Mouse (Mus musculus): Measurements from ENCODE around the gene Btbd7. TPM values are rescaled to one million over a fixed set of nuclear protein-coding genes. Genes with fewer than 3 reads are reported as not detected.

Gene Btbd7
- 14.7 and 17.1 TPM in 2 replicates for polyA plus RNA-seq (2015; fragmentation: Nextera tagmentation; extraction: Ambion mirVana)

GRCm38 (mm10) chr12:102878031-102878823 is at the start of gene Btbd7:
TSS of gene Btbd7 (minus strand) at chr12:102878471.
- Histone ChIP-seq H3K27me3 (replicated peaks; ENCODE audit: insufficient read depth, low read length) (no peaks in the 10 kb centered on the region), H3K27ac (ENCODE audit: low read length) (peak within 1 kb of the TSS; percentile 99), H3K4me2 (replicated peaks; ENCODE audit: low read depth, low read length) (peak within 1 kb of the TSS; percentile 73), H3K9me3 (ENCODE audit: low read length) (no peaks in the 10 kb centered on the region), H3K36me3 (ENCODE audit: insufficient read depth, low read length) (no peaks in the 10 kb centered on the region), H3K9ac (replicated peaks; ENCODE audit: low read depth) (peak within 1 kb of the TSS; percentile 88), H3K4me1 (ENCODE audit: insufficient read depth, low read depth, low read length) (peaks cover 9% of the 10 kb centered on the region; the same call in 1 of the 2 replicates), H3K4me3 (ENCODE audit: low read depth, low read length) (peak within 1 kb of the TSS; percentile 97)
- under 1% methylated on average over 76 of the region's 95 CpGs for WGBS
- ATAC-seq: peak; percentile 95
- DNase-seq (ENCODE audit: low spot score): peak; percentile 99
- TF ChIP-seq CTCF (IDR thresholded peaks at IDR 0.05) (no peak), EP300 (IDR thresholded peaks at IDR 0.05) (0 out of 2 replicates have a peak, but pooled peaks have one; percentile 63)

GRCm38 (mm10) chr12:102916073-102916472 is 37.8 kb upstream of the Btbd7 start:
- DNase-seq (ENCODE audit: low spot score) (no peak), ATAC-seq (no peak)
- Histone ChIP-seq H3K36me3 (ENCODE audit: insufficient read depth, low read length) (no peaks in the 10 kb centered on the region), H3K9ac (replicated peaks; ENCODE audit: low read depth) (no peak overlapping the region), H3K4me2 (replicated peaks; ENCODE audit: low read depth, low read length) (no peak overlapping the region), H3K27ac (ENCODE audit: low read length) (no peak overlapping the region), H3K4me1 (ENCODE audit: insufficient read depth, low read depth, low read length) (no peaks in the 10 kb centered on the region), H3K27me3 (replicated peaks; ENCODE audit: insufficient read depth, low read length) (no peaks in the 10 kb centered on the region), H3K9me3 (ENCODE audit: low read length) (no peaks in the 10 kb centered on the region), H3K4me3 (ENCODE audit: low read depth, low read length) (no peak overlapping the region)
- TF ChIP-seq EP300 (IDR thresholded peaks at IDR 0.05) (no peak), CTCF (IDR thresholded peaks at IDR 0.05) (no peak)
- 93% methylated on average over 2 of the region's 2 CpGs for WGBS

- H3K27me3 ChIP-seq (replicated peaks; ENCODE audit: insufficient read depth, low read length): no peaks in the 10 kb centered on the region
- no peak overlapping the region for H3K27ac ChIP-seq (ENCODE audit: low read length)
- no peaks in the 10 kb centered on the region for H3K4me1 ChIP-seq (ENCODE audit: insufficient read depth, low read depth, low read length)
- WGBS: 39% methylated on average over 3 of the region's 3 CpGs
- H3K4me2 ChIP-seq (replicated peaks; ENCODE audit: low read depth, low read length): no peak overlapping the region
- no peaks in the 10 kb centered on the region for H3K9me3 ChIP-seq (ENCODE audit: low read length)
- no peak for DNase-seq (ENCODE audit: low spot score)
- ATAC-seq: no peak
- no peak overlapping the region for H3K9ac ChIP-seq (replicated peaks; ENCODE audit: low read depth)
- no peak for TF ChIP-seq CTCF (IDR thresholded peaks at IDR 0.05)
- no peak for TF ChIP-seq EP300 (IDR thresholded peaks at IDR 0.05)
- no peak overlapping the region for H3K4me3 ChIP-seq (ENCODE audit: low read depth, low read length)
- H3K36me3 ChIP-seq (ENCODE audit: insufficient read depth, low read length): no peaks in the 10 kb centered on the region
Observed at GRCm38 (mm10) chr12:102908191-102908590, 29.9 kb upstream of the Btbd7 start.

- no peak for ATAC-seq
- no peaks in the 10 kb centered on the region for H3K4me1 ChIP-seq (ENCODE audit: insufficient read depth, low read depth, low read length)
- no peaks in the 10 kb centered on the region for H3K36me3 ChIP-seq (ENCODE audit: insufficient read depth, low read length)
- H3K4me3 ChIP-seq (ENCODE audit: low read depth, low read length): no peak within 1 kb of the TSS
- 83% methylated on average over 17 of the region's 17 CpGs for WGBS
- H3K4me2 ChIP-seq (replicated peaks; ENCODE audit: low read depth, low read length): no peak within 1 kb of the TSS
- H3K27ac ChIP-seq (ENCODE audit: low read length): no peak within 1 kb of the TSS
- no peak for DNase-seq (ENCODE audit: low spot score)
- no peaks in the 10 kb centered on the region for H3K9me3 ChIP-seq (ENCODE audit: low read length)
- TF ChIP-seq EP300 (IDR thresholded peaks at IDR 0.05): no peak
- H3K27me3 ChIP-seq (replicated peaks; ENCODE audit: insufficient read depth, low read length): no peaks in the 10 kb centered on the region
- no peak within 1 kb of the TSS for H3K9ac ChIP-seq (replicated peaks; ENCODE audit: low read depth)
Observed at GRCm38 (mm10) chr12:102899091-102899490, 20.8 kb upstream of the Btbd7 start, which contains the start of gene Cox8c. TSS of gene Cox8c (plus strand) at chr12:102899316.

- Histone ChIP-seq H3K9ac (replicated peaks; ENCODE audit: low read depth) (no peak overlapping the region), H3K27me3 (replicated peaks; ENCODE audit: insufficient read depth, low read length) (no peaks in the 10 kb centered on the region), H3K4me1 (ENCODE audit: insufficient read depth, low read depth, low read length) (no peaks in the 10 kb centered on the region), H3K27ac (ENCODE audit: low read length) (no peak overlapping the region), H3K4me3 (ENCODE audit: low read depth, low read length) (no peak overlapping the region), H3K36me3 (ENCODE audit: insufficient read depth, low read length) (no peaks in the 10 kb centered on the region), H3K9me3 (ENCODE audit: low read length) (no peaks in the 10 kb centered on the region), H3K4me2 (replicated peaks; ENCODE audit: low read depth, low read length) (no peak overlapping the region)
- 75% methylated on average over 5 of the region's 5 CpGs for WGBS
- TF ChIP-seq EP300 (IDR thresholded peaks at IDR 0.05) (no peak), CTCF (IDR thresholded peaks at IDR 0.05) (no peak)
- DNase-seq (ENCODE audit: low spot score) (no peak), ATAC-seq (no peak)
Observed at GRCm38 (mm10) chr12:102888568-102888967, 10.3 kb upstream of the Btbd7 start.

GRCm38 (mm10) chr12:102887366-102887765 is 9.1 kb upstream of the Btbd7 start:
- Histone ChIP-seq H3K4me3 (ENCODE audit: low read depth, low read length) (no peak overlapping the region), H3K9ac (replicated peaks; ENCODE audit: low read depth) (no peak overlapping the region), H3K27ac (ENCODE audit: low read length) (no peak overlapping the region), H3K4me1 (ENCODE audit: insufficient read depth, low read depth, low read length) (no peaks in the 10 kb centered on the region), H3K4me2 (replicated peaks; ENCODE audit: low read depth, low read length) (no peak overlapping the region), H3K27me3 (replicated peaks; ENCODE audit: insufficient read depth, low read length) (no peaks in the 10 kb centered on the region), H3K36me3 (ENCODE audit: insufficient read depth, low read length) (no peaks in the 10 kb centered on the region), H3K9me3 (ENCODE audit: low read length) (no peaks in the 10 kb centered on the region)
- DNase-seq (ENCODE audit: low spot score): no peak
- ATAC-seq: no peak
- 52% methylated on average over 10 of the region's 10 CpGs for WGBS
- TF ChIP-seq CTCF (IDR thresholded peaks at IDR 0.05) (no peak), EP300 (IDR thresholded peaks at IDR 0.05) (no peak)

Measured in lung, postnatal 0 days (tissue).